ENCODE assay signal across 8 mouse cellular contexts in genomic region chr7:112868551-112869465, GRCm38 (mm10).
DNase-seq lines count a peak whose midpoint lies in the region; ATAC-seq and TF ChIP-seq lines count a peak whose summit lies in the region.

No protein-coding gene starts in this region.

- no peak overlapping the region for H3K4me3 ChIP-seq in kidney, adult 2 months (ENCODE audit: insufficient read depth, low read depth, low read length)
- H3K4me3 ChIP-seq in heart, embryonic 14.5 days (ENCODE audit: control insufficient read depth in 1 of 2, insufficient read depth in 1 of 2, low read depth in 1 of 2, low read length in 2 of 2), result no peak overlapping the region
- no peak overlapping the region for H3K4me3 ChIP-seq in stomach, postnatal 0 days (ENCODE audit: low read depth, low read length)

- H3K4me1 ChIP-seq in kidney, adult 2 months (ENCODE audit: control insufficient read depth, insufficient read depth, low read length), result peaks cover 15% of the 10 kb centered on the region
- H3K4me1 ChIP-seq in heart, embryonic 14.5 days (ENCODE audit: control insufficient read depth in 2 of 2, insufficient read depth in 2 of 2, low read length in 2 of 2), result peaks cover 14 to 28% of the 10 kb centered on the region in 2 experiments
- no peaks in the 10 kb centered on the region for H3K4me1 ChIP-seq in stomach, postnatal 0 days (replicated peaks; ENCODE audit: control insufficient read depth, insufficient read depth)

- H3K27ac ChIP-seq in kidney, adult 2 months (ENCODE audit: insufficient read depth, low read depth, low read length), result no peak overlapping the region
- H3K27ac ChIP-seq in heart, embryonic 14.5 days (replicated peaks in 1 of 2; ENCODE audit: control insufficient read depth in 1 of 2, insufficient read depth in 1 of 2, low read depth in 2 of 2, low read length in 2 of 2), result peak overlapping the region; percentile 7 to 39; a peak in 1 of 4 replicates
- H3K27ac ChIP-seq in stomach, postnatal 0 days (replicated peaks), result peak overlapping the region; percentile 63

- TF ChIP-seq EP300 in stomach, postnatal 0 days (optimal IDR thresholded peaks at IDR 0.05), result no peak

- WGBS in kidney, adult 2 months, result 51% methylated on average over 7 of the region's 8 CpGs
- 53% methylated on average over 7 of the region's 8 CpGs for WGBS in heart, embryonic 14.5 days
- WGBS in stomach, postnatal 0 days, result 43% methylated on average over 7 of the region's 8 CpGs

- no peak overlapping the region for H3K4me2 ChIP-seq in heart, embryonic 14.5 days (ENCODE audit: low read length)
- H3K4me2 ChIP-seq in stomach, postnatal 0 days (replicated peaks; ENCODE audit: low read depth), result no peak overlapping the region

- no peaks in the 10 kb centered on the region for H3K9me3 ChIP-seq in heart, embryonic 14.5 days (ENCODE audit: control insufficient read depth, low read length)
- no peaks in the 10 kb centered on the region for H3K9me3 ChIP-seq in stomach, postnatal 0 days (ENCODE audit: control insufficient read depth, low read length)

- no peak for ATAC-seq in heart, embryonic 14.5 days (ENCODE audit: insufficient number of reproducible peaks, insufficient read depth, low FRiP score, low read depth)
- ATAC-seq in stomach, postnatal 0 days (ENCODE audit: low FRiP score, low TSS enrichment), result no peak

- TF ChIP-seq POLR2A in kidney, adult 2 months (IDR thresholded peaks at IDR 0.05; ENCODE audit: low read depth, low read length), result no peak

- no peak overlapping the region for H3K9ac ChIP-seq in heart, embryonic 14.5 days (ENCODE audit: low read length)
- no peak overlapping the region for H3K9ac ChIP-seq in stomach, postnatal 0 days (ENCODE audit: low read length)

- H3K27me3 ChIP-seq in kidney, adult 2 months (replicated peaks; ENCODE audit: control insufficient read depth, insufficient read depth, low read length), result no peaks in the 10 kb centered on the region
- no peaks in the 10 kb centered on the region for H3K27me3 ChIP-seq in heart, embryonic 14.5 days (ENCODE audit: control insufficient read depth, insufficient read depth, low read length)
- no peaks in the 10 kb centered on the region for H3K27me3 ChIP-seq in stomach, postnatal 0 days (ENCODE audit: control insufficient read depth, insufficient read depth, low read length)

- peak; percentile 72 for DNase-seq in kidney, adult 2 months
- no peak for DNase-seq in kidney, adult 11 months
- peak; percentile 67 for DNase-seq in adipocyte (ENCODE audit: low spot score)
- peak; percentile 58 for DNase-seq in embryo, embryonic 11.5 days (ENCODE audit: low read depth, low spot score)
- peak; percentile 56 to 78 for DNase-seq in kidney, postnatal 25 days
- DNase-seq in lung, postnatal 10 days, result peak; percentile 84
- DNase-seq in stomach, postnatal 0 days (ENCODE audit: low spot score), result peak; percentile 66

- peak; percentile 60 for TF ChIP-seq CTCF in kidney, adult 2 months (conservative IDR thresholded peaks at IDR 0.05; ENCODE audit: insufficient read depth, insufficient read length, low read depth, low read length)
- TF ChIP-seq CTCF in stomach, postnatal 0 days (IDR thresholded peaks at IDR 0.05; ENCODE audit: low read depth), result peak; percentile 75

- H3K36me3 ChIP-seq in kidney, adult 2 months (ENCODE audit: control insufficient read depth, insufficient read depth, low read length), result no peaks in the 10 kb centered on the region
- peaks cover 52% of the 10 kb centered on the region for H3K36me3 ChIP-seq in heart, embryonic 14.5 days (ENCODE audit: control insufficient read depth, insufficient read depth, low read length)
- 0 out of 2 replicates have a peak, but pooled peaks cover 2% of the 10 kb centered on the region for H3K36me3 ChIP-seq in stomach, postnatal 0 days (ENCODE audit: control insufficient read depth, insufficient read depth, low read length)
